Mouse (Mus musculus) megakaryocyte, embryonic 14.5 days (primary cell): ENCODE results near the gene 1300017J02Rik.

Source experiments
- FLI1 ChIP-seq: IDR thresholded peaks from 2 replicates; pipeline ENCODE4 v1.6.1; 2012; ENCODE audit warnings: low read length, inconsistent platforms, mixed read lengths
- GATA1 ChIP-seq: IDR thresholded peaks from 3 replicates; pipeline ENCODE4 v1.6.1; 2012; ENCODE audit warnings: mixed read lengths, low read length, inconsistent platforms, borderline replicate concordance

DNA sequence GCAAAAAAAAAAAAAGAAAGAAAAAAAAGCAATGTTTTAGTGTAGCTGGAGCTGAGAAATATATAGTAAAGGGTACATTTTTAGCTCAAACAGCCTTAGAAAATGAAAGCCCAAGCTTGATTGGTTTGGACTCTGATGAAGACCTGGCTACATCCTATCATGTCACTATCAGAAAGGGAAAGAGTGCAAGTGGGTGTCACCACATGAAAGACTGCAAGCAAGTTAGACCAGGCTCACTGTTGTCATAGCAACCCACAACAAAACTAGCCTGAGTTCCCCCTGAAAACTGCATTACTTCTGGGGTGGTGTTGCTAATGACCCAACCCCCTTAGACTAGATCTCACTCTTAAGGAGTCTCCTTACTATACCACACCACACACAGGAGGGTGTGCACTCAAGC is 32.0 kb upstream of the 1300017J02Rik start:
- TF ChIP-seq GATA1 (no peak), FLI1 (no peak)
